Mouse (Mus musculus): ENCODE measurements around the gene Itgb3. TPM values are rescaled to one million over a fixed set of nuclear protein-coding genes. Genes with fewer than 3 reads are reported as not detected.

The Itgb3 gene
- total RNA-seq, 2 experiments from 2014 or later, result 1.2 to 1.7 TPM

- DNase-seq, result no peak
These were observed 53.9 kb downstream of the Itgb3 start for GRCm38 (mm10) chr11:104661531-104662205.

DNA sequence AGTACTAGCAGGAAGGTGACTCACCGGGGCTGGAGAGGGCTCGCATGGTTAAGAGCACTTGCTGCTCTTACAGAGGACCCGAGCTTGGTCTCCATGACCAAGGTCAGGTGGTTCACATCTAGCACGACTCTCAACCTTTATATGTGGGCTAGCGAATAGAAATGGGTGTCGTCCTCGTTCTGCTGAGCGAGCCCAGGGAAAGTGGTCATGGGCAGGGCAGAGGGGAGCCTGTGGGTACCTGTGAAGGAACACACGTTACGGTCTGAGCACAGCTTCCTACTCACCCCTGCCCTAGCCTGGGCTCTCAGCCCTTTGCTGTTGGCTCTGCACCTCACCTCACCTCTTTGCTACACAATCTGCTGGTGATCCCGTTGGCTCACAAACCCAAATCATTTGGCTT, 54.8 kb downstream of the Itgb3 start:
- DNase-seq, result no peak

DNA sequence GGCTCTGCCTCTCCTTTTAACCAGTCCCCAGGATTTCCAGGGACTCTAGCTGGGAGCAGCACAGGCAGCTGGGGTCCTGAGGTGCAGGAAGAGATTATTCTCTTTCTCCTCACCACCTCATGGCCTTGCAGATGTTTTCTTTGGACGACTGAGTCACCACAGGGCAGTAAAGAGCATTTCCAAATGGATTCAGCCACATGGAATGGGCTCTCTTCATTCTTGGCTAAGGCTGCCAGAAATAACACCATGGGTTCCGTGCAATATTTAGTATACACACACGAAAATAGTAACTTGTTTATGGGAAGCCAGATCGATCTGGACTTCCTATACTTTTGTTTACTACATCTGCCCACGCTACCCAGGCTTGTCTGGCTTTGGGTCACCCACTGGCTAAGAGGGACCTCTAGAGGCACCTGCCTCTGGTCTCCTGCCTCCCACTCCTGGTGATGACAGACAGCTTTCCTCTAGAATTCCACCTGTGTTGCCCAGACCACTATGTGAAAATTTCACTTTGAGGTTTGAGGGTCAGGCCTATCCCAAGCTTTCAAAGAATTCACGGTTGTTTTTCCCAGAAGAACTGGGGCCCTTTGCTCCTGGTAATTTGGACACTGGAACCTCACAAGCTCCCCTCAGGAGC, 55.6 kb downstream of the Itgb3 start:
- DNase-seq, result no peak

DNA sequence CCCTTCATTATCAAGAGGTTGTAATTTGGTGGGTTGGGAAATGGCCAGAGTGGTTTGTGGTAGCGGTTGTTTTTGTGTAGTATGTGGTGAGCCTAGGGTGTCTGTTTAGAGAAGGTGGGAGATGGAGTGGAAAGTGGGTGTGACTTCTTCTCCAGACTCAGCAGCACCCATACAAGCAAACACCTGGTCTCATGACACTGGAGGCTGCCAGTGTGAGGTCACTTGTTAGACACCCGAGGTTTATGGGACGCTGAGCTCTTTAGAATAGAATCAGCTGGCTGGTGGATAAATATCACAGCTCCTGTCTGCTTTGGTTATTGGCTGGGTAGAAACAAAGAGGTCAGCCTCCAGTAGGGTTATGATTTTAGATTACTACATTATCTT, 56.1 kb downstream of the Itgb3 start:
- DNase-seq, result no peak

DNA sequence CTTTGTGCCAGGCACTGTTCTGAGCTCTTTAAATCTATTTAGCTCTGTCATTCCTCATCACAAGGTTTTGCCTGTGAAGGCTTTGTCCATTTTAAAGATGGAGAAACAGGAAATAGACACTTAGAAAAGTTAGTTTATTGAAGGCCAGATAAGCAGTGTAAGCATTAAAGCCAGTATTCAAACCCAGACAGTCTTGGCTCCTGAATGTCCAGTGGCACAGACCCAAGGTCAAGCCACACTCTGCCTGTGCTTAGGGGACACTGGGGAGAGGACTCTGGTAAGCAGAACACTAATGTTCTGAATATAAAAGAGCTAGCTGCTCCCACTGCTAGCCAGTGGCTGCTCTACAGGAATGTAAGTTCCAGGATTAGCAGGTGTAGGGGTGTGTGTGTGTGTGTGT, 56.6 kb downstream of the Itgb3 start:
- no peak for DNase-seq

DNA sequence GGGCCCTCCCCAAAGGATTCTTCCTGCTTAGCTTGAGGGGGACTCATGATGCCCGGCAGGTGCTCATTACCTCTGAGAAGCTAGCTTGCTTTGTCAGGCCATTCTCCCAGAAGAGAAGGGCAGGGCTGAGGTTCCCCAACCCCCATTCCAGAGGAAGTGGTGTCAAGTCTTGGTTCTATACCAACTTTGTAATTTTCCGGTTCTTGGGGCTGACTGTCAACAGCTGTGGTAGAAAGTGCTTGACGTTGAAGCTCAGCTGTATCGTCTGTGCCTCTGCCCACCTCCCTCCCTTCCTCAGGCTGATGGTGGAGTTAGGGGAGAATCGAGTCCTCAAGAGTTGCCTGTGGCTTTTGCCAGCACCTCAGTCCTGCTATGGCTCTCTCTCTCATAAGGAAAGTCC, 59.6 kb downstream of the Itgb3 start:
- DNase-seq, result no peak

DNA sequence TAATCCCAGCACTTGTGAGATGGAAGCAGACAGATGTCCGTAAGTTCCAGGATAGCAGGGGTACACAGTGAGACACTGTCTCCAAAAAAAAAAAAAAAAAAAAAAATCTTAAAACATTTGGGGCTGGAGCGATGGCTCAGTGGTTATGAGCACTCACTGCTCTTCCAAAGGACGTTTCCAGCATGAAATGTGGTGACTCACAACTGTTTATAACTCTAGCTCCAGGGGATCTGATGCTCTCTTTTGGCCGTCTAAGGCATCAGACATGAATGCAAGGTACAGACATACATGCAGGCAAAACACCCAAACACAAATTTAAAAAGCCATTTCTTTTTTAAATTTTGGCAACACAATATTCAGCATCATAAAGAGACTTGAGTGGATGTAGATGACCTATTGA, 65.6 kb downstream of the Itgb3 start:
- DNase-seq, result no peak

DNA sequence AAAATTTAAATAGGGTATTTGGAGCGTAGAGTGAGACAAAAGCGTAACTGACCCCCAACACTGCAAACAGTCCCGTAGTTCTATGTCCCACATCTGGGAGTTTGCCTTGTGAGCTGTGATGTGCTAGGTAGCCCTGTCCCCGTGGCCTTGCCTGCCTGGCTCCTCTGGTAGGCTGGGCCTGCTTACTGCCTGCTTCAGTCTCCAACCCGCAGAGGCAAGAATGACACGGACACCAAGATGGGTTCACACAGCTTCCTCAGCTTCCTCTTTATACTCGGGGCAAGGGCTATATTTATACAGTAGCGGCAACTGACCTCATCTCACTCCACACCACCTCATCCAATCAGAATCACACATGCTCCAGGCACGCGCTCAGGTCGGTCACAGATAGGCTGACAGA, 67.0 kb downstream of the Itgb3 start:
- DNase-seq, result no peak

- no peak for DNase-seq
These were observed 77.7 kb downstream of the Itgb3 start, which contains the start of gene Gm11639 for GRCm38 (mm10) chr11:104685548-104685947. TSS of gene Gm11639 (plus strand) at chr11:104685707.

GRCm38 (mm10) chr11:104693235-104693634, 85.4 kb downstream of the Itgb3 start:
- no peak for DNase-seq

- DNase-seq, result no peak
These were observed 96.3 kb downstream of the Itgb3 start for GRCm38 (mm10) chr11:104704097-104704496.

- DNase-seq, result no peak
These were observed 99.3 kb downstream of the Itgb3 start for GRCm38 (mm10) chr11:104707084-104707483.

Other genes starting within 250 kb of the Itgb3 start
- 10 to 100 TPM; 18.1 to 18.6 TPM for gene Kansl1, start 139.1 kb upstream of the Itgb3 start, total RNA-seq (2021)
- 10 to 100 TPM; 24.5 to 25.0 TPM for gene Cdc27, start 57.4 kb upstream of the Itgb3 start, total RNA-seq (2021)
- gene Myl4, start 57.3 kb upstream of the Itgb3 start, total RNA-seq (2021), result 10 to 100 TPM in 1 of 2 experiments, 1 to 10 TPM in 1; 9.0 to 10.6 TPM
- under 1 TPM in 1 of 2 experiments, not detected in 1; 0.03 TPM for gene Gm11639, start 77.7 kb downstream of the Itgb3 start, total RNA-seq (2021)

All from gastrocnemius, postnatal 25 days (tissue).